ENCODE assay signal across 8 mouse cellular contexts in genomic region chr17:33089220-33089949, GRCm38 (mm10). TPM values are rescaled to one million over a fixed set of nuclear protein-coding genes. Genes with fewer than 3 reads are reported as not detected.
DNase-seq lines count a peak whose midpoint lies in the region; ATAC-seq and TF ChIP-seq lines count a peak whose summit lies in the region.

TSS of gene Zfp563 (plus strand) at chr17:33089310.

- intact Hi-C loops in heart, postnatal 10 days (cut with DNase I): loop anchor here (10.0 kb wide), 1 partner anchor 305 kb away; the partner anchor contains the start of gene Zfp101

- no peaks in the 10 kb centered on the region for H3K9me3 ChIP-seq in ES-Bruce4 (replicated peaks; ENCODE audit: control insufficient read depth, insufficient read depth, low read length, poor library complexity, severe bottlenecking)
- no peaks in the 10 kb centered on the region for H3K9me3 ChIP-seq in forebrain, embryonic 13.5 days (replicated peaks)
- no peaks in the 10 kb centered on the region for H3K9me3 ChIP-seq in liver, postnatal 0 days (ENCODE audit: low read length)
- H3K9me3 ChIP-seq in neural tube, embryonic 14.5 days (ENCODE audit: control insufficient read depth, low read length): no peaks in the 10 kb centered on the region

- H3K4me3 ChIP-seq in ES-Bruce4 (ENCODE audit: low read depth, low read length): peak within 1 kb of the TSS; percentile 85
- H3K4me3 ChIP-seq in forebrain, embryonic 13.5 days: peak within 1 kb of the TSS; percentile 70
- peak within 1 kb of the TSS; percentile 67 for H3K4me3 ChIP-seq in liver, postnatal 0 days (ENCODE audit: low read depth, low read length)
- H3K4me3 ChIP-seq in neural tube, embryonic 14.5 days (ENCODE audit: low read depth, low read length): peak within 1 kb of the TSS; percentile 60

- H3K9ac ChIP-seq in ES-Bruce4 (ENCODE audit: low read depth, poor library complexity, severe bottlenecking): peak within 1 kb of the TSS; percentile 71
- H3K9ac ChIP-seq in forebrain, embryonic 13.5 days: peak within 1 kb of the TSS; percentile 77
- H3K9ac ChIP-seq in liver, postnatal 0 days (replicated peaks): peak within 1 kb of the TSS; percentile 70
- H3K9ac ChIP-seq in neural tube, embryonic 14.5 days (replicated peaks; ENCODE audit: low read depth, low read length): peak within 1 kb of the TSS; percentile 73

- no peak for TF ChIP-seq POLR2A in ES-Bruce4 (IDR thresholded peaks at IDR 0.05; ENCODE audit: insufficient read depth, low read length)

- H3K4me1 ChIP-seq in ES-Bruce4 (ENCODE audit: control insufficient read depth, insufficient read depth, low read length): no peaks in the 10 kb centered on the region
- H3K4me1 ChIP-seq in forebrain, embryonic 13.5 days: peaks cover 12% of the 10 kb centered on the region
- H3K4me1 ChIP-seq in liver, postnatal 0 days (ENCODE audit: insufficient read depth): peaks cover 12% of the 10 kb centered on the region; the same call in 1 of the 2 replicates
- H3K4me1 ChIP-seq in neural tube, embryonic 14.5 days (ENCODE audit: control insufficient read depth, insufficient read depth, low read length): peaks cover 10% of the 10 kb centered on the region; the same call in 1 of the 2 replicates

- TF ChIP-seq CTCF in ES-Bruce4 (IDR thresholded peaks at IDR 0.05; ENCODE audit: low read depth, low read length): no peak
- TF ChIP-seq CTCF in liver, postnatal 0 days (IDR thresholded peaks at IDR 0.05; ENCODE audit: low read depth): no peak

- WGBS in forebrain, embryonic 13.5 days: 4% methylated on average over 34 of the region's 34 CpGs
- 4% methylated on average over 34 of the region's 34 CpGs for WGBS in large intestine, adult 2 months
- WGBS in liver, postnatal 0 days (ENCODE audit: insufficient replicate concordance): 4% methylated on average over 31 of the region's 34 CpGs
- 5% methylated on average over 34 of the region's 34 CpGs for WGBS in neural tube, embryonic 14.5 days

- H3K36me3 ChIP-seq in ES-Bruce4 (ENCODE audit: control insufficient read depth, insufficient read depth, low read length, poor library complexity, severe bottlenecking): no peaks in the 10 kb centered on the region
- no peaks in the 10 kb centered on the region for H3K36me3 ChIP-seq in forebrain, embryonic 13.5 days (ENCODE audit: poor library complexity, severe bottlenecking)
- no peaks in the 10 kb centered on the region for H3K36me3 ChIP-seq in liver, postnatal 0 days (replicated peaks; ENCODE audit: insufficient read depth, low read length)
- H3K36me3 ChIP-seq in neural tube, embryonic 14.5 days (ENCODE audit: control insufficient read depth, insufficient read depth, low read length): no peaks in the 10 kb centered on the region

- DNase-seq in heart, postnatal 10 days: peak; percentile 97 to 98
- DNase-seq in large intestine, adult 2 months (ENCODE audit: low read depth, low spot score): peak; percentile 78
- DNase-seq in liver, postnatal 0 days: peak; percentile 89
- DNase-seq in testis, postnatal 10 days (ENCODE audit: low spot score): peak; percentile 94

- H3K4me2 ChIP-seq in forebrain, embryonic 13.5 days: peak within 1 kb of the TSS; percentile 68
- peak within 1 kb of the TSS; percentile 86 for H3K4me2 ChIP-seq in liver, postnatal 0 days (ENCODE audit: low read depth, low read length)
- H3K4me2 ChIP-seq in neural tube, embryonic 14.5 days (ENCODE audit: low read depth, low read length): peak within 1 kb of the TSS; percentile 70

- no peak for TF ChIP-seq EP300 in ES-Bruce4 (IDR thresholded peaks at IDR 0.05; ENCODE audit: insufficient read depth, low read depth, low read length)
- TF ChIP-seq EP300 in liver, postnatal 0 days (IDR thresholded peaks at IDR 0.05; ENCODE audit: low read depth): no peak

- no peaks in the 10 kb centered on the region for H3K27me3 ChIP-seq in ES-Bruce4 (ENCODE audit: control insufficient read depth, insufficient read depth, low read length, poor library complexity, severe bottlenecking)
- H3K27me3 ChIP-seq in forebrain, embryonic 13.5 days: no peaks in the 10 kb centered on the region
- no peaks in the 10 kb centered on the region for H3K27me3 ChIP-seq in liver, postnatal 0 days (ENCODE audit: insufficient read depth, low read length)
- no peaks in the 10 kb centered on the region for H3K27me3 ChIP-seq in neural tube, embryonic 14.5 days (ENCODE audit: control insufficient read depth, insufficient read depth, low read length)

- H3K27ac ChIP-seq in ES-Bruce4 (ENCODE audit: insufficient read depth, low read length): peak within 1 kb of the TSS; percentile 62
- peak within 1 kb of the TSS; percentile 81 for H3K27ac ChIP-seq in forebrain, embryonic 13.5 days
- peak within 1 kb of the TSS; percentile 95 for H3K27ac ChIP-seq in liver, postnatal 0 days (ENCODE audit: low read depth)
- H3K27ac ChIP-seq in neural tube, embryonic 14.5 days (ENCODE audit: low read depth, low read length): peak within 1 kb of the TSS; percentile 84

- ATAC-seq in cerebellum, adult (ENCODE audit: insufficient number of reproducible peaks, low FRiP score, low TSS enrichment): peak; percentile 94
- ATAC-seq in forebrain, embryonic 13.5 days: peak; percentile 89
- ATAC-seq in liver, postnatal 0 days: peak; percentile 93
- peak; percentile 94 for ATAC-seq in neural tube, embryonic 14.5 days (ENCODE audit: low read depth)

RNA-seq across cellular contexts. Expression of gene Zfp563, which starts in this region (rescaled TPM):
- polyA plus RNA-seq in ES-Bruce4 (2011; ENCODE audit: insufficient read depth, insufficient read length, low read depth, missing spikeins): 5.0 and 5.5 TPM in 2 replicates
- polyA plus RNA-seq in forebrain, embryonic 13.5 days (2015; fragmentation: Nextera tagmentation; extraction: Ambion mirVana): 18.1 and 18.2 TPM in 2 replicates
- 1 to 10 TPM; 5.8 to 8.2 TPM for total RNA-seq in heart, postnatal 10 days (2021)
- 1.1 and 1.4 TPM in 2 replicates for polyA plus RNA-seq in large intestine, adult 2 months (2012; rRNA removed)
- 1.5 and 1.6 TPM in 2 replicates for polyA plus RNA-seq in liver, postnatal 0 days (2015; fragmentation: Nextera tagmentation; extraction: Ambion mirVana)
- polyA plus RNA-seq in neural tube, embryonic 14.5 days (2014; fragmentation: Nextera tagmentation; extraction: Ambion mirVana): 23.0 and 30.1 TPM in 2 replicates

Comparison
In these comparisons a context has a peak if more than half of its experiments do, and no peak if none do; other contexts are left out.
1. Peak in every context shown above with its lines: DNase-seq, ATAC-seq, H3K4me3 ChIP-seq and H3K27ac ChIP-seq.